Mouse (Mus musculus): ENCODE results near the gene Oxsr1.
"Not testable (repeated sequence)": the region's sequence is repeated elsewhere in the genome, so short reads cannot be mapped to it uniquely, and the experiment has no call there.

Oxsr1 gene

GRCm38 (mm10) chr9:119322289-119323259, at the start of gene Oxsr1:
Gene Oxsr1, minus strand, starts transcription at chr9:119322427.
- DNase-seq = peak; percentile 99

- no peak for DNase-seq
Observed at GRCm38 (mm10) chr9:119371251-119371650, 49.0 kb upstream of the Oxsr1 start.

GRCm38 (mm10) chr9:119370770-119371169, 48.5 kb upstream of the Oxsr1 start:
- not testable (repeated sequence) for DNase-seq

GRCm38 (mm10) chr9:119368367-119368766, 46.1 kb upstream of the Oxsr1 start:
- DNase-seq = no peak

- peak; percentile 41 for DNase-seq
Observed at GRCm38 (mm10) chr9:119365284-119365683, 43.1 kb upstream of the Oxsr1 start, which contains the start of gene Slc22a14. Gene Slc22a14, minus strand, starts transcription at chr9:119365553.

GRCm38 (mm10) chr9:119363229-119363628, 41.0 kb upstream of the Oxsr1 start:
- no peak for DNase-seq

- DNase-seq = no peak
Observed at GRCm38 (mm10) chr9:119361416-119361815, 39.2 kb upstream of the Oxsr1 start.

- DNase-seq = peak; percentile 73
Observed at GRCm38 (mm10) chr9:119358058-119358429, 35.8 kb upstream of the Oxsr1 start.

- peak; percentile 97 for DNase-seq
Observed at GRCm38 (mm10) chr9:119357331-119358057, 35.3 kb upstream of the Oxsr1 start, which contains the start of gene Xylb. Gene Xylb, plus strand, starts transcription at chr9:119357381.

GRCm38 (mm10) chr9:119355943-119356342, 33.7 kb upstream of the Oxsr1 start:
- no peak for DNase-seq

GRCm38 (mm10) chr9:119353926-119354325, 31.7 kb upstream of the Oxsr1 start:
- peak; percentile 28 for DNase-seq

GRCm38 (mm10) chr9:119352060-119352459, 29.8 kb upstream of the Oxsr1 start:
- DNase-seq = peak; percentile 92

GRCm38 (mm10) chr9:119350947-119351705, 28.9 kb upstream of the Oxsr1 start:
- DNase-seq = peak; percentile 42

GRCm38 (mm10) chr9:119350531-119350930, 28.3 kb upstream of the Oxsr1 start:
- DNase-seq = no peak

GRCm38 (mm10) chr9:119346376-119346775, 24.1 kb upstream of the Oxsr1 start:
- DNase-seq = no peak

- no peak for DNase-seq
Observed at GRCm38 (mm10) chr9:119342728-119343127, 20.5 kb upstream of the Oxsr1 start.

GRCm38 (mm10) chr9:119340909-119341816, 18.9 kb upstream of the Oxsr1 start, which contains the start of gene Myd88:
Gene Myd88, minus strand, starts transcription at chr9:119341411.
- peak; percentile 97 for DNase-seq

GRCm38 (mm10) chr9:119340212-119340580, 18.0 kb upstream of the Oxsr1 start:
- no peak for DNase-seq

GRCm38 (mm10) chr9:119339558-119340211, 17.5 kb upstream of the Oxsr1 start, which contains the start of gene Acaa1a:
Gene Acaa1a, plus strand, starts transcription at chr9:119339676.
- peak; percentile 82 for DNase-seq

GRCm38 (mm10) chr9:119339106-119339505, 16.9 kb upstream of the Oxsr1 start:
- no peak for DNase-seq

GRCm38 (mm10) chr9:119338350-119338749, 16.1 kb upstream of the Oxsr1 start:
- no peak for DNase-seq

All from kidney, postnatal 10 days (tissue).